Mouse (Mus musculus) frontal cortex, adult (tissue): ENCODE measurements around the gene Prrc2a.

ENCODE experiments used
- ATAC-seq: cut with Nextera tagmentation; 2 replicates; pipeline ENCODE4 v1.9.2; 2017; ENCODE audit warnings: mild to moderate bottlenecking, moderate library complexity, mixed read lengths; ENCODE audit not compliant: low TSS enrichment

Gene Prrc2a

DNA sequence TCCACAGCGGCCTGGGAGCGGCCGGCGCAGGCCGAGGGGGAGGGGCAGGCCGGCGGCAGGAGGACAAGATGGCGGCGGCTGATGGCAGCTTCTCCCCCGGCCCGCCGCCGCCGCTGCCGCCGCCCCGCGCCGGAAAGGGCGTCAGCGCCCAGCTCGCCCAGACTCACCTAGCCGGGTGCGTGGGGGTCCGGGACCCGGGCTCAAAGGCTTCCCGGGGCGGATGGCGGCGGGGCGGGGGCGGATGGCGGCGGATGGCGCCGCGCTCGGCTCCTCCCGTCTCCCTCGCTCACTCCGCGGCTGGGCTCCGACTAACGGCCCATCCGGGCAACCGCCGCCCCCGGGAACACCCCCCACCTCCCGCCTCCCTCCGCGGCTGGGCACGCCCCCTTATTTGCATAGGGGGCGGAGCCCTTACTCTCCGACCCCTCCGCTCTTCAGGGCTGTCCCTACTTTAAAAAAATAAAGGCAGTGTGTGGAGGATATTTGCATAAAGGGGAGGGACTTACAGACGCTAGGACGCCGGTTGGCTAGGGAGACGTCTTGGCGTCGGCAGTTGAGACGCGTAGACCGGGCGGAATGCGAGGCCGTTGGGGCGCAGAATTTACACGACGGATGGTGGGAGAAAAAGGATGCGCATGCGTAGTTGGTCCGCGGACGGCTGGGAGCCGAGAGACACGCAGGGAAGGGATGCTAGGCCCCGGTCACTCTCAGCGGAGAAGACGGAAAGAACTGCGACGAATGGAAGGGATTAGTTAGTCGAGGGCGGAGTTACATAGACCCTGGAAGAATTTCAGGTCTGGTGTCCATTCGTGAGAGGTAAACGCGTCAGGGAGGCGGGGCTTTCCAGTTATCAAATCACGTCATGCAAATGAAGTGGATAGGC, at the start of gene Prrc2a:
Gene Prrc2a (minus strand): TSS at position 330 of the 883 bp plus-strand sequence.
- peak; percentile 79 for ATAC-seq

DNA sequence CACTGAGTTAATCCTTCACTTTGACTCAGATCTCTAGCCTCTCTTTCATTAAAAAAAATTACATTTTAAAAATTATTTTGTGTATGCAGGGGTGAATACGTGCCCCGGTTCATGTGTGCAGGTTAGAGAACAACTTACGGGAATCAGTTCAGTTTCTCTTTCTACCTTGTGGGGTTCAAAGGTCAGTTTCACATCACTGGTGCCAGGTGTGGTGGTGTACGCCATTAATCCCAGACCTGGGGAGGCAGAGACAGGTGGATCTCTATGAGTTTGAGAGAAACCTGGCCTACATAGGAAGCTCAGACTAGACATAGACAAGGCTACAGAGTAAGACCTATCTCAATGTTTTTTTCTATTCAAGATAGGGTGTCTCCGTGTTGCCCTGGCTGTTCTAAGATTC, 48.4 kb upstream of the Prrc2a start:
- no peak for ATAC-seq

DNA sequence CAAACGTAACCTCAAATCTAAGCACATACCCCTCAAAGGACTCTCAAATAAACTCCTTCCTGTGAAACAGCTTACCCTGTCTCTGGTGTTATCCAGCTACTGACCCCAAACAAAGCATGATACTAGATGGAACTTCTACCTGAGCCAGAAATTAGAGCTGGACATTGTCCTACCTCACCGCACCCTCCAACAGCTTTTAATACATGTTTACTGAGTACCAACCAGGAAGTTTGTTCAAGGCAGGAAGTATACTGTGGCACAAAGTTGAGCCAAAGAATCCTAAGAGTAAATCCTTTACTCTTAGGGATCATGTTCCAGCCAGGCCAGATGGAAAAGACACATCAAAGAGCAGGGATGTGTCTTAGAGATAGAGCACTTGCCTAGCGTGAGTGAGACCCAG, 45.9 kb upstream of the Prrc2a start:
- no peak for ATAC-seq

GRCm38 (mm10) chr17:35209785-35210535, 45.3 kb upstream of the Prrc2a start:
- no peak for ATAC-seq

- no peak for ATAC-seq
Measured at GRCm38 (mm10) chr17:35205380-35205769, 40.7 kb upstream of the Prrc2a start.

DNA sequence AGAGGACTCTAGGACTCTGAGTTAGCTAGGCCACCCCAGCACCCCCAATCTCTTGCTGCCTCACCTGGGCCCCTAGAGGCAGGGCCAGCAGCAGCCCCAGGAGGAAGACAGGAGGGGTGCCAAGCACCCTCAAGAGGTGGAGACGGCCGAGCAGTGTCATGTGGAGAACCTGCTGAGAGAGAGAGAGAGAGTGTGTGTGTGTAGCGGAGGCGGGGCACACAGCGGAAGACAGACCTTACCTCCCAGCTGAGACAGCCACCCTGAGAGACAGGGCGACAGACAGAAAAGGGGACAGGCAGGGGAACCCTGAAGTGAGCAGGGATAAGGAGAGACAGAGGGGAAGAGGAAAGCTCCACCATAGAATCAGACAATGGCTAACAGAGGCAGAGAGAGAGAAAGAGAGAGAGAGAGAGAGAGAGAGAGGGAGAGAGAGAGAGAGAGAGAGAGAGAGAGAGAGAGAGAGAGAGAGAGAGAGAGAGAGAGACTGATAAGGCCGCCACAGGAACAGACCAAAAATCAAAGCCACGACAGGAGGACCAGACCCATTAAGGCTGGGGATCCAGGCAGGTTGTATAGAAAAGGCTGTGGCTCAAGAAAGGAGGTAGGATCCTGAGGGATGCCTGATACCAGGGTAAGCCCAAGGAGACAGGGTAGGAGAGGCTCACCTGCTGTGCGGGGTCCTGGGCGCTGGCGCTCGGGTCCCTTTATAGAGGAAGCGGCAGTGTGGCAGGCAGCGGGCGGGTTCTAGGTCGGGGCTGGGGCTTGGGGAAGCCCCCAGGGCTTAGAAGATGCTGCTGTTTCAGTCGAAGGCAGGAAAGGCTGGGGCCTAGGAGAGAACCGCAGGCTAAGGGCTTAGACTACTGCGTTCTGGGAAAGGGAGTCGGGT, 40.0 kb upstream of the Prrc2a start, which contains the start of gene Lta:
Gene Lta (minus strand): TSS at position 858 of the 886 bp plus-strand sequence.
- no peak for ATAC-seq

- ATAC-seq = no peak
Measured at GRCm38 (mm10) chr17:35202442-35202841, 37.7 kb upstream of the Prrc2a start.

DNA sequence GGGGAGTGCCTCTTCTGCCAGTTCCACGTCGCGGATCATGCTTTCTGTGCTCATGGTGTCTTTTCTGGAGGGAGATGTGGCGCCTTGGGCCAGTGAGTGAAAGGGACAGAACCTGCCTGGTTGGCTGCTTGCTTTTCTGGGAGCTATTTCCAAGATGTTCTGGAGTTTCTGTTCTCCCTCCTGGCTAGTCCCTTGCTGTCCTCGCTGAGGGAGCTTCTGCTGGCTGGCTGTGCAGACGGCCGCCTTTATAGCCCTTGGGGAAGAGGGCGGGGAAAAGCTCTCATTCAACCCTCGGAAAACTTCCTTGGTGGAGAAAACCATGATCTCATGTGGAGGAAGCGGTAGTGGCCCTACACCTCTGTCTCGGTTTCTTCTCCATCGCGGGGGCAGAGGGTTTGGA, 37.1 kb upstream of the Prrc2a start, which contains the start of gene Tnf:
Gene Tnf (minus strand): TSS at position 221 of the 400 bp plus-strand sequence.
- ATAC-seq = no peak

GRCm38 (mm10) chr17:35201128-35201527, 36.4 kb upstream of the Prrc2a start:
- ATAC-seq = no peak

GRCm38 (mm10) chr17:35200398-35200797, 35.7 kb upstream of the Prrc2a start:
- ATAC-seq = no peak

GRCm38 (mm10) chr17:35198946-35199345, 34.2 kb upstream of the Prrc2a start:
- no peak for ATAC-seq

DNA sequence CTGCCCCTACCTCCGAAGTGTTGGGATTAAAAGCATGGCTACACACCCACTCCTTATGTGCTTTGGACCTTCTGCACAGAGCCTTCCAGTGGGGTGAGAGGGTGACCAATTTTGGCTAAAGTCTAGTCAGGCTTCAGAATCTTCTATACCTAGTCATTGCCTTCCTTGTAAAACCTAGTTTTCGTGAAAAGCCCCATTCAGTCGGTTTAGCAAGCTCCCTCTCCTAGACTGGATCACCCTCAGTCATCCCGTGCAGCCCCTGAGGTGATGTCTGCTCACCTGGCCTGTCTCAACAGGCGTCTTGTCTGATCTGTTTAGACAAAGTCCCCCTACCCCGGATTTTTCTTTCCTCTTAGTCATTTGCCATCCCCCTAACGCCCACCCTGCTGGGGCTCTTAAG, 33.3 kb upstream of the Prrc2a start:
- no peak for ATAC-seq

DNA sequence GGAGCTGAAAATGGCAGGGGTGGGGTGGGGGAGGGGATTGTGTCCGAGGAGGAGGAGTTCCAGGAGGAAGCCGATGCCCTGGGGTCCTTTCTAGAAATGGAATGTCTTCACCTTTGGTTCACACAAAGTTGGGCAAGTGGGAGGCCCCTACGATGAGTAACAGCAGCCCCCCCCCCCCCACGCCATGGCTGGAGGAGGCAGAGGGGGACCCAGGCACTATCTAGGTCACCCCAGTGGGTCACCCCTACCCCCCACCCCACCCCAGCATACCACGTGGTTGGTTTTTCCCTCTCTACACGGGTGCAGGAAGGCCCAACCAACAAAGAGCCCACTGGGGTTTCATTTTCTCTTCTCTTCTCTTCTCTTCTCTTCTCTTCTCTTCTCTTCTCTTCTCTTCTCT, 32.4 kb upstream of the Prrc2a start:
- ATAC-seq = no peak

- no peak for ATAC-seq
Measured at GRCm38 (mm10) chr17:35196321-35196641, 31.6 kb upstream of the Prrc2a start.

DNA sequence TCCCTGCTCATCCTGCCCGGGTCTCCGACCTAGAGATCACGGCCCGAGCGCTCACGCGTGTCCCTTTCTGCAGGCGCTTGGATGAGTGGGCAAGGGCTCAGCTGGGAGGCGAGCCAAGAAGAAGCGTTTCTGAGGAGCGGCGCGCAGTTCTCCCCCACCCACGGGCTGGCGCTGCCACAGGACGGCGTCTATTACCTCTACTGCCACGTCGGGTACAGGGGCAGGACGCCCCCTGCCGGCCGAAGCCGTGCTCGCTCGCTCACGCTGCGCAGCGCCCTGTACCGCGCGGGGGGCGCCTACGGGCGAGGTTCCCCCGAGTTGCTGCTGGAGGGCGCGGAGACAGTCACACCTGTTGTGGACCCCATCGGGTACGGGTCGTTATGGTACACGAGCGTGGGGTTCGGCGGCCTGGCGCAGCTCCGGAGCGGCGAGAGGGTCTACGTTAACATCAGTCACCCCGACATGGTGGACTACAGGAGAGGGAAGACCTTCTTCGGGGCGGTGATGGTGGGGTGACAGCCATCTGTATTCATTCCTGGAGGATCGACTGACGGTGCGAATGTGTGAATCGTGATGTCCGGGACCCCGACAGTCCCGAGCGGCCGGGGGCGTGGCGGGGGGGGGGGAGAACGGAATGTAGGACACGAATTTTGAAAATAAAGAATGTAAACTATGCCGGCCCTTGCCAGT, 31.1 kb upstream of the Prrc2a start:
- ATAC-seq = peak; percentile 72

- peak; percentile 27; the same call in 1 of the 2 replicates for ATAC-seq
Measured at GRCm38 (mm10) chr17:35194844-35195630, 30.3 kb upstream of the Prrc2a start.

GRCm38 (mm10) chr17:35193881-35194843, 29.5 kb upstream of the Prrc2a start, which contains the start of gene Ltb:
Gene Ltb (plus strand): TSS chr17:35194439.
- no peak for ATAC-seq

DNA sequence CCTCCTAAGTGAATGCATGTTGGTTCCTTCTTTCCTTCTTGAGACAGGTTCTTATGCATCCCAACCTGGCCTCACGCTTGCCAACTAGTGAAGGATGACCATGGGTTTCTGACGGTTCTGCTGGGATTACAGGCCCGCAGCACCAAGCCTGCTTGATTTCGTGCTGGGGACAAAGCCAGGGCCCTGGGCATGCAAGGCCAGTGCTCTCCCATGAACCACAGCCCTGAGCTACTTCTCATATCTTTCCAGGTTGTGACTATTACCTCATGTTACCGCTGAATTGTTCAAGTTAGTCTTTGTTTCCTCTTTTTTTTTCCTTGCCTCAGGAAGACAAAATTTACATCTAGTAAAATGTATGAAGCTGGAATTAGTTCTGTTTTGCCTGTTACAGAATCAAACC, 28.2 kb upstream of the Prrc2a start:
- ATAC-seq = no peak

- no peak for ATAC-seq
Measured at GRCm38 (mm10) chr17:35191723-35192122, 27.0 kb upstream of the Prrc2a start.
